Mouse (Mus musculus) heart, embryonic 15.5 days (tissue): ENCODE results near the gene Crb3. TPM values are rescaled to one million over a fixed set of nuclear protein-coding genes. Genes with fewer than 3 reads are reported as not detected.
A peak's percentile ranks its signal among the peaks of the same experiment; 100 is the strongest.

Experiments used
- ATAC-seq: fragments of 200-750 bp; cut with Nextera tagmentation; replicated peaks from 2 replicates; pipeline ENCODE4 v1.8.0; 2017; ENCODE audit warnings: low read depth, moderate TSS enrichment; ENCODE audit not compliant: insufficient number of reproducible peaks, insufficient read depth, low FRiP score
- H3K27ac ChIP-seq: fragments of 300-500 bp; sonication (generic); 2 replicates; pipeline ENCODE4 v1.5.1; 2015; ENCODE audit warnings: mild to moderate bottlenecking, inconsistent platforms
- H3K27me3 ChIP-seq: fragments of 300-500 bp; sonication (generic); 2 replicates; pipeline ENCODE4 v1.6.1; 2015; ENCODE audit warnings: inconsistent platforms
- H3K36me3 ChIP-seq: fragments of 300-500 bp; sonication (generic); 2 replicates; pipeline ENCODE4 v1.6.1; 2015; ENCODE audit warnings: mild to moderate bottlenecking, inconsistent platforms
- H3K4me1 ChIP-seq: fragments of 300-500 bp; sonication (generic); replicated peaks from 2 replicates; pipeline ENCODE4 v1.6.1; 2015; ENCODE audit warnings: inconsistent platforms
- H3K4me2 ChIP-seq: fragments of 300-500 bp; sonication (generic); 2 replicates; pipeline ENCODE4 v1.6.1; 2015; ENCODE audit warnings: inconsistent platforms, mild to moderate bottlenecking, moderate library complexity
- H3K4me3 ChIP-seq: fragments of 300-500 bp; sonication (generic); 2 replicates; pipeline ENCODE4 v1.5.1; 2015; ENCODE audit warnings: mild to moderate bottlenecking, inconsistent platforms
- H3K9ac ChIP-seq: fragments of 300-500 bp; sonication (generic); 2 replicates; pipeline ENCODE4 v1.6.1; 2015; ENCODE audit warnings: mild to moderate bottlenecking, inconsistent platforms
- H3K9me3 ChIP-seq: fragments of 300-500 bp; sonication (generic); replicated peaks from 2 replicates; pipeline ENCODE4 v1.6.1; 2016; ENCODE audit warnings: inconsistent platforms
- WGBS: fragments of 180-500 bp; shearing (Covaris S2); methylation state at CpG from one replicate; pipeline ENCODE4 v1.1.7; 2015; ENCODE audit warnings: mixed read lengths; 5-methylcytosine and 5-hydroxymethylcytosine counted together
- polyA plus RNA-seq: library from polyadenylated mRNA; unstranded; fragments of >200 nt; fragmentation: Nextera tagmentation; extraction: Ambion mirVana; gene quantifications from 2 replicates; pipeline ENCODE4 v1.2.1, GENCODE M21; 2015

The Crb3 gene
- 0.92 and 2.5 TPM in 2 replicates for polyA plus RNA-seq

DNA sequence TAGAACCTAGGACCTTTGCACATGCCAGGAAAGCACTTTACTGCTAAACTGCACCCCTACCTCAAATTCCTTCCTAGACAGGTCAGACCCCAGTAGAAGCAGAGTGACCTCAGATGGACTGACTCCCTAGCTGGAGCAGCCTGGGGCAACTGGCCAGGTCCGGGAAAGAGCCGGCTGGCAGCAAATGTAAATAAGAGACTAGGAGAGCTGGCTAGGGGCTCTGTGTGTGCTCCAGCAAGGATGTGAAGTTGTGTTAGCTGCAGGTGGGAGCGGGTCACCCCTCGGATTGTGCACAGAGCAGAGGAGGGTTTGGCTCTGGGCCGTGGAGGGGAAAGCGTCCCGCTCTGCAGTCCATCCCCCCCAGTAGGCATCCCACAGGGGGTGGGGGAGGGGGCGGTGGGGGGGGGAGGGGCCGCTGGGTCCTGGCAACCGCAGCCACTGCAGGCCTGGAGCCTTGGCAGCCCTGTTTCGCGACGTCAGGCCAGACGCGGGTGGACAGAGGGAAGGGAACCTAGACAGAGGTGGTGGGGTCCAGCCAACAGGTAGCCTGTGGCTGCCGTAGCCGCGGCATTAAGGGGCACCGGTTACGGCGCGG, at the start of gene Crb3:
Gene Crb3 (plus strand): TSS at position 215 of the 595 bp plus-strand sequence.
- Histone ChIP-seq H3K27ac (peak within 1 kb of the TSS; percentile 89), H3K4me1 (peaks cover 36% of the 10 kb centered on the region), H3K4me2 (peak within 1 kb of the TSS; percentile 80), H3K36me3 (peaks cover 20% of the 10 kb centered on the region; the same call in 1 of the 2 replicates), H3K9me3 (no peaks in the 10 kb centered on the region), H3K4me3 (peak within 1 kb of the TSS; percentile 96), H3K27me3 (peaks cover 28% of the 10 kb centered on the region), H3K9ac (peak within 1 kb of the TSS; percentile 90)
- no peak; the same call in 1 of the 2 replicates for ATAC-seq
- 3% methylated on average over 18 of the region's 22 CpGs for whole genome bisulfite sequencing

DNA sequence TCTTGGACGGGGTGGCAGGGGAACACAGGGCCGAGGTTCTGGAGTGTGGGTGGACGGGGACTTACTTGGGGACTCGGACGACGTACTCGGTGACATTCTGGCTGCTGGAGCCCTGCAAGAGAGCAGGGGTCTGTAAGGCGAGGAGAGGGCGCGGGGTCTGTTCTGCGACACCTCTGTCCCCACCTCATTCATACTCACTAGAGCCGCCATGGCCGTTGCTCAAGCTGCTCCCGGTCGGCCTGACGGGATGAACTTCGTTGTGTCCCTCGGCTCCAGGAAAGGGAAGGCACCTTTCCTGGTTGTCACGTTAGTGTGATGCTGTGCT, 48.0 kb upstream of the Crb3 start:
- WGBS, result under 1% methylated on average over 19 of the region's 19 CpGs
- ATAC-seq, result peak; percentile 16; the same call in 1 of the 2 replicates
- H3K9me3 ChIP-seq, result no peaks in the 10 kb centered on the region
- peak overlapping the region; percentile 72 for H3K9ac ChIP-seq
- H3K27me3 ChIP-seq, result no peaks in the 10 kb centered on the region
- peak overlapping the region; percentile 84 for H3K4me2 ChIP-seq
- peak overlapping the region; percentile 72 for H3K27ac ChIP-seq
- H3K4me1 ChIP-seq, result peaks cover 19% of the 10 kb centered on the region
- peak overlapping the region; percentile 67 for H3K4me3 ChIP-seq
- peaks cover 31% of the 10 kb centered on the region for H3K36me3 ChIP-seq

DNA sequence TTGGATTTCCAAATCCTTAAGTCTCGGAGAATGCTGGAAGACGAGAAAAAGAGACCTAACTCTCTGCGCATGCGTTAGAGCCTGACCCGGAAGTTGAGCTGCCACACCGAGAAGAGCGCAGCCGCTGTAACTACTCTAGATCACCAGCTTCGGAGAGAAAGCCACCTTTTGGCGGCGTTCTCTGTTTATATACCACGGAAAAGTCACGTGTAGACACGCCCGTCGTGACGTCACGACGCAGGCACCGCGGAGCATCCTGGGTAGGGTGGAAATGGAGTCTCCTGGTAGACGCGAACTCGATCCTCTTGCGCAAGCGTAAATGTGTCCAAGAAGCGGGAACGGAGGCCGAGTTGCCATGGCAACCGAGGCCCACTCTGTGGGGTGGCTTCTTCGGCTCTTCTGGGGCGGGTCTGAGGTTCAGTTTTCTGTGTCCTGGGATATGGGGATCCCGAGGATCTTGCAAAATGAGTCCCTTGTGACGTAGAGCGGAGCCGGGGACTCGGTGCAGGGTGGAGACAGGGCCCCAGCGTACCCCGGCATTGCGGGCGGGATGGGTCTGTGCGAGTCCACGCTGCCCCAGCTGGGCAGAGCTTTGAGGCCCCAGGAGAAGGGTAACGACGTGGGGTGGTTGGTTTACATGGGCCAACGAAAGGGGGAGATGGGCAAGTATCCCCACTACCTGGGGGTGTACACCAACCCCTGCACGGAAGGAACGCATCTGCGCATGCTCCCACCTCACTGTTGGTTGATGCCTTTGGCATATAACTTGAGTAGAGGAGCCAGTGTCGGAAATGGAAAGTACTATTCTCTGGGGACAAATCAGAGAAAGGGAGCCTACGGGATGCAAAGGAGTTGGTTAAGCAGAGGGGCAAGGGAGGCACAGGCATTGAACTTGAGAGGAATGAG, 47.4 kb upstream of the Crb3 start, which contains the start of the genes Gtf2f1 and Gm17949:
Gene Gtf2f1 (minus strand): TSS at position 53 of the 906 bp plus-strand sequence.
Gene Gm17949 (plus strand): TSS at position 234 of the 906 bp plus-strand sequence.
- WGBS, result under 1% methylated on average over 51 of the region's 51 CpGs
- Histone ChIP-seq H3K36me3 (peaks cover 24% of the 10 kb centered on the region), H3K27me3 (no peaks in the 10 kb centered on the region), H3K4me2 (peak within 1 kb of the TSS; percentile 89), H3K9ac (peak within 1 kb of the TSS; percentile 81), H3K4me3 (peak within 1 kb of the TSS; percentile 67), H3K9me3 (no peaks in the 10 kb centered on the region), H3K27ac (peak within 1 kb of the TSS; percentile 88), H3K4me1 (peaks cover 19% of the 10 kb centered on the region)
- ATAC-seq, result peak; percentile 91

DNA sequence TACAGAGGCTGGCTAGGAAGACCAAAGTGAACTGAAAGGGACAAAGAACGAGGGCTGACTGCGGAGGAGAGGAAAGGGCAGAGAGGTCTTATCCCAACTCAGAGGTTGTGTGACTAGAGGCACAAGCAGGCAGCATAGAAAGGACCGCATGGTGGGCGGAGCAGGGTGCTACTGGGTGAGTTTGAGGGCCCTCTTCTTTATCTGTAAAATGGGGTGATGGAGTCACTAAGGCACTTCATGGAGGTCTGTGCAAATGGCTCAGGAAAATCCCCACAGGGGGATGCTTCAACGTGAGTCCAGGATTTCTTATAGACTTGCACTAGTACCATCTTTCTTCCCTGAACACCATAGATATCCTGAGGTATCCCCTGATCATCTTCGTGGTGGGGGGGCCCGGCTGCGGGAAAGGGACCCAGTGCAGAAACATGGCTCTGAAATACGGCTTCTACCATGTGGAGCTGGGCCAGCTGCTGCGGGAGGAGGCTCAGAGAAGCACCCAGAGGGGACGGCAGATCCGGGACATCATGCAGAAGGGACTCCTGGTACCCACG, 46.6 kb upstream of the Crb3 start:
- H3K9ac ChIP-seq, result peak overlapping the region; percentile 81; the same call in 1 of the 2 replicates
- peaks cover 19% of the 10 kb centered on the region for H3K4me1 ChIP-seq
- H3K27ac ChIP-seq, result peak overlapping the region; percentile 88
- peaks cover 16% of the 10 kb centered on the region for H3K36me3 ChIP-seq
- no peaks in the 10 kb centered on the region for H3K9me3 ChIP-seq
- peak overlapping the region; percentile 67 for H3K4me3 ChIP-seq
- H3K4me2 ChIP-seq, result peak overlapping the region; percentile 89
- ATAC-seq, result no peak
- WGBS, result 74% methylated on average over 13 of the region's 13 CpGs
- H3K27me3 ChIP-seq, result no peaks in the 10 kb centered on the region

DNA sequence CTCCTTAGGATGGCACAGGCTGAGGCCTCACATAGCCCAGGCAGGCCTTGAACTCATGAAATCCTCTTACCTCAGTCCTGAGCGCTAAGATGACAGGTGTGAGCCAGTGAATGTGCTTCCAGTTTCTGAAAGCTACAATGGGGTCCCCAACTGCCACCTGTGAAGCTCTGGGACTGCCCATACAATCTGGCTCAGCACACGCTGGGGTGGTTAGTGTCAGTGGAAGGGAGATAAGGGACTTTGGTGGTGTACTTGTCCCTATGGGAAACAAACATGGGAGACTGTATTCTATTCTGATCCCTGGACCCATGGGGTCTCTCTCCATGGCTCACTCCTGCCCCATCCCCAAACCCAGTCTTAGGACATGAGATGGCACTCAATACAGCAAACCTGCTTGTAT, 39.2 kb upstream of the Crb3 start:
- 77% methylated on average over 2 of the region's 2 CpGs for WGBS
- peaks cover 36% of the 10 kb centered on the region for H3K36me3 ChIP-seq
- no peak overlapping the region for H3K27ac ChIP-seq
- no peak overlapping the region for H3K4me3 ChIP-seq
- no peak overlapping the region for H3K4me2 ChIP-seq
- ATAC-seq, result no peak
- no peaks in the 10 kb centered on the region for H3K9me3 ChIP-seq
- no peak overlapping the region for H3K9ac ChIP-seq
- no peaks in the 10 kb centered on the region for H3K4me1 ChIP-seq
- no peaks in the 10 kb centered on the region for H3K27me3 ChIP-seq

DNA sequence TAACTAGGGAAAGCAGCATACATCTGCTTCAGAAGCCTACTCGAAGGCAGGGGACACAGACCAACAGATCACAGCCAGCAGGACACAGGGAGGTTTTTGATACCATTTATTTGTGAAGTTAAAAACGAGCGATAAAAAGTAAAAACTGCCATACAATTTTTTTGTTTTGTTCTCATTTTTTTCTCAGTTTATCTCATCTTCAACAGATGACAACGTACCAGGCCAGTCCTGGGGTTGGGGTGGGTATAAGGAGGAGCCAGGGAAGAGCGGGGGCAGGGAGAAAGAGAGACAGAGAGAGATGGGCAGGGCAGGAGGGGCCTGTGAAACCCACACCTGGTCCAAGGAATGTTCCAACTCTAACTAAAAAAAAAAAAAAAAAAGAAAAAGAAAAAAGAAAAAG, 37.9 kb upstream of the Crb3 start:
- no peak overlapping the region for H3K27ac ChIP-seq
- no peaks in the 10 kb centered on the region for H3K9me3 ChIP-seq
- H3K36me3 ChIP-seq, result peaks cover 48% of the 10 kb centered on the region
- H3K4me1 ChIP-seq, result no peaks in the 10 kb centered on the region
- H3K9ac ChIP-seq, result no peak overlapping the region
- ATAC-seq, result no peak
- H3K27me3 ChIP-seq, result no peaks in the 10 kb centered on the region
- H3K4me2 ChIP-seq, result no peak overlapping the region
- no peak overlapping the region for H3K4me3 ChIP-seq
- 82% methylated on average over 5 of the region's 5 CpGs for WGBS

DNA sequence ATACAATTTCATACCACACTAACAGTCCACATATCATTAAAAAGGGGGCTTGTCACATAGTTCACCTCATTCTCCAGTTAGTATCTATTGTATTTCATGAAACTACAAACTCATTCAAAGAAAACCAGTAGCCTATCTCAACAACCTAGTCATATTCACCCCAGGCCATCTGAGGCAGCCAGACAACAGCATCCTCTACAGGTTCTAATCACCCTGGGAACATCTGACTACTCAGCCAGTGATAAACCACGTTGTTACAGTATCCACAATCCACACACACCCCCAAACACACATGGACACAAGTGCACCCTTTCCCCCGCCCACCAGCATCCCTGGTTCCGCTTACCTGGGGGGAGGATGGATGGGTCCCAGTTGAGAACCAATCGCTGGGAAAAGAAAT, 31.4 kb upstream of the Crb3 start:
- no peak overlapping the region for H3K4me2 ChIP-seq
- no peak for ATAC-seq
- H3K36me3 ChIP-seq, result peaks cover 58% of the 10 kb centered on the region
- WGBS, result 85% methylated on average over 4 of the region's 4 CpGs
- H3K9me3 ChIP-seq, result no peaks in the 10 kb centered on the region
- no peak overlapping the region for H3K4me3 ChIP-seq
- no peaks in the 10 kb centered on the region for H3K27me3 ChIP-seq
- no peak overlapping the region for H3K9ac ChIP-seq
- peaks cover 16% of the 10 kb centered on the region for H3K4me1 ChIP-seq
- H3K27ac ChIP-seq, result no peak overlapping the region

DNA sequence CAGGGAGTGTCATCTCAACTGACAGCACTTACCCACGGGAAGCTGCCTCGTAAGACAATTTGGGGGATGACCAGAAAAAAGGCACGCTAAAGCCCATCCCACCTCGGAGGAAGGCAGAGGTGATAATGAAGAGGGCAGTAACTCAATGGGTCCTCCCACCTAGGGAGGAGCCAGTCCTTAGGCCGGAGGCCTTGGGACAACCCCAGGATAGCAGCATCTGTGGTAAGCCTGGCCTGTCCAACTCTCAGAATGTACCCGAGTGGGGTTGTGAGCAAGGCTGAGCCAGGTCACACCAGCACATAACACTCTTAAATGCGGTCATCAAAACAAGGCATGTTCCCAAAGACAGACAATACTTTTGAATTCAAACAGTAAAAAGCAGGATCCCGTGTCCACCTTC, 29.2 kb upstream of the Crb3 start:
- peak overlapping the region; percentile 96; the same call in 1 of the 2 replicates for H3K27ac ChIP-seq
- H3K4me1 ChIP-seq, result peaks cover 17% of the 10 kb centered on the region
- 20% methylated on average over 8 of the region's 8 CpGs for WGBS
- H3K27me3 ChIP-seq, result no peaks in the 10 kb centered on the region
- peak overlapping the region; percentile 75 for H3K4me2 ChIP-seq
- ATAC-seq, result no peak
- H3K9me3 ChIP-seq, result no peaks in the 10 kb centered on the region
- H3K4me3 ChIP-seq, result peak overlapping the region; percentile 97
- H3K36me3 ChIP-seq, result peaks cover 36% of the 10 kb centered on the region
- peak overlapping the region; percentile 100 for H3K9ac ChIP-seq

DNA sequence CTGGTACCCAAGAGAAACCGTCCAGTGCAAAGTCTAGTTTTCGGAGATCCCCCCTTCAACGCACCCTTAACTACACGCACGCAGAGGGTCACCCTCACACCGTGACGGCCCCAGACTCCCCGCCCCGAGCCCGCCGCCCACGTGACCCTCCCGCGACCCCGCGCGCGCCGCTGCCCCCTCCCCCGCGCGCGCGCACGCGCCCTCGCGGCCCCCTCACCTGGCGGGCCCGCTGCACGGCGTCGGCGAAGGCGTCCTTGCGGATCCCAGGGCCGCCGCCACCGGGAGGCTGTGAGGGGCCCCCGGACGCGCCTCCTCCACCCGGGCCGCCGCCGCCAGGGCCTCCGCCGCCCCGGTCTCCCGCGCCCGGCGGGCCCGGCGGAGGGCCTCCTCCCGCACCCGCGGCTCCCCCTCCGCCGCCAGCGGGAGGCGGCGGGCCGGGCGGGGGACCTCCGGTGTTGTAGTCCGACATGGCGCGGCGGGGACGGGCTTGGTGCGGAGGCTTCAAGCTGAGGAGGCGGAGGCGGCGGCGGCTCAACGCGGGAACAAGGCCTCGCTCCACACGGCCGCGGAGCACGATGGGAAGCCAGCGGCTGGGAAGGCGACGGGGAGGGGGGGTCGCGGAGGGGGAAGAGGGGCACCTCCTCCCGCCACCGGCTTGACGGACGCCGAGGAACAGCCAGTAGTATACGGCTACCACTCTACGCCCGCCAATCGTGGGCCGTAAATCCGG, 27.8 kb upstream of the Crb3 start, which contains the start of gene Khsrp:
Gene Khsrp (minus strand): TSS at position 592 of the 730 bp plus-strand sequence.
- Histone ChIP-seq H3K36me3 (peaks cover 22% of the 10 kb centered on the region), H3K4me3 (peak within 1 kb of the TSS; percentile 97), H3K9me3 (no peaks in the 10 kb centered on the region), H3K27ac (peak within 1 kb of the TSS; percentile 96), H3K27me3 (no peaks in the 10 kb centered on the region), H3K9ac (peak within 1 kb of the TSS; percentile 100), H3K4me1 (peaks cover 17% of the 10 kb centered on the region), H3K4me2 (peak within 1 kb of the TSS; percentile 75)
- WGBS, result under 1% methylated on average over 72 of the region's 99 CpGs
- ATAC-seq, result no peak

DNA sequence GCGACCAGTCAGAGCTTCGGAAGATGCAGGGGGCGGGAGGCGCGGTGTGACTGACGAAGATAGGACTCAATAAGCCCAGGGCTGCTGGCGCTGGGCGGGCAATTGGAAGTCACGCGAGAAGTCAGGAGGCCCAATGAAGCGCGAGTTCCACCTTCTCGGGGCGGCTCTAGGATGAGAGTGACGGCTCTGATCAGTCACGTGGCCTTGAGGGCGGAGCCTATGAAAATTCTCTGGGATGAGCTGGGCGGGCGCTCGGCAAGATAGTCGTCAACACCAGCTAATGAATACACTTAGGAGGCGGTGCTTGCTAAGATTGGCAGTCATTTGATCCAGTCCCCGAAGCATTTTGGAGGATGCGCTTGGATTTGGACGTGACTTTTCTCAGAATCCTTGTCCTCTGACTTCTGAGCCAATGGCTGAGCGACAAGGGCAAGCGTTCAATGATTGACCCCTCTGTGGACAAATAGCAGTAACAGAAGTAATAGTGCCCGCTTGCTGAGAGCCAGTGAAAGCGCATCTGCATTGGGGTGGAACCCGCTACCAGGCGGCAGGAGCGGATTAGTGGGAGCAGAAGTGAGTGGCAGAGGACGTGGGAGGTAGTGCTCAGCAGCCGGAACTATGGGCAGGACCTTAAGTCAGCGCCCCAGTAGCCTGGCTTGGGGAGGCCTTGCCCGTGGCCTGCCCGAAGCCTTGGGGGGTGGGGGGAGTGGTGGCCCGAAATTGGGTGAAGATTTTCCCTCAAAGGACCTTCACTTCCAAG, 27.1 kb upstream of the Crb3 start:
- 0 out of 2 replicates have a peak, but pooled peaks cover 2% of the 10 kb centered on the region for H3K27me3 ChIP-seq
- H3K9me3 ChIP-seq, result no peaks in the 10 kb centered on the region
- under 1% methylated on average over 38 of the region's 38 CpGs for WGBS
- H3K27ac ChIP-seq, result peak overlapping the region; percentile 88
- peak overlapping the region; percentile 73 for H3K4me2 ChIP-seq
- H3K4me3 ChIP-seq, result peak overlapping the region; percentile 97
- H3K36me3 ChIP-seq, result peaks cover 14% of the 10 kb centered on the region
- ATAC-seq, result peak; percentile 95
- peak overlapping the region; percentile 53 for H3K9ac ChIP-seq
- H3K4me1 ChIP-seq, result peaks cover 17% of the 10 kb centered on the region
